Mouse (Mus musculus) embryonic stem cell, embryonic (primary cell): ENCODE results near the gene Ccl3.

Experiments used
- CTCF ChIA-PET, 4 experiments: fragments of 300-600 bp in 2 of 4; fragments of 350-600 bp in 2 of 4; sonication (Branson Sonifier 250); formaldehyde crosslinking; loops; one replicate each; lab custom pipeline; 2022; ENCODE audit warnings: inconsistent platforms in 2 of 4; lab: Charles Lee
- POLR2A ChIA-PET, 4 experiments: fragments of 300-600 bp in 2 of 4; fragments of 350-600 bp in 2 of 4; sonication (Branson Sonifier 250); formaldehyde crosslinking; loops; one replicate each; lab custom pipeline; 2022; ENCODE audit warnings: antibody characterized with exemption in 4 of 4, inconsistent platforms in 1 of 4; lab: Charles Lee

The Ccl3 gene

DNA sequence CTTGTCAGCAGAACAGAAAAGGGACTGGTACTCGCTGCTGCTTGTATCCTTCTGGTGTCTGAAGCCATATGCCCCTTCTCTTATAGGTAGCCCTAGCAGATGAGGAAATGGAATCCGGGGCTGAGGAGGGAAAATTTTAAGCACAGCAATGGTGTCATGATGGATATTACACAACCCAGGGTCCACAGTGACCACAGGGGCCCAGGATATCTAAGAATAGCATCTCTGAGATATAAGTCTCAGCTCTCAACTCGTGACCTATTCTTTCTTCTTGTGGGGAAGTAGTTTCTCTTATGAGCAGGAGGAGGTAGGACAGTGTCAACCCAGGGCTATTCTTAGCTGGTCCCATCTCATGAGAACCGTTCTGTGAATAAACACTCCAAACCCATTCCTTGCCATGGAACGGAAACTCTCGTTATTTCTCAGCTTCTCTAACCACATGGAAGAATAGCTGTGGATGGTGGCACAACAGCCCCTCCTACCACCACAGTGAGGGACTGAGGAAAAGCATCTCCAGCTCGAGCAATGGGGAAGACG, at the start of gene Ccl3:
Gene Ccl3, minus strand, starts transcription at position 51 of the 537 bp plus-strand sequence.
- CTCF ChIA-PET: no interaction called here
- POLR2A ChIA-PET: no interaction called here

DNA sequence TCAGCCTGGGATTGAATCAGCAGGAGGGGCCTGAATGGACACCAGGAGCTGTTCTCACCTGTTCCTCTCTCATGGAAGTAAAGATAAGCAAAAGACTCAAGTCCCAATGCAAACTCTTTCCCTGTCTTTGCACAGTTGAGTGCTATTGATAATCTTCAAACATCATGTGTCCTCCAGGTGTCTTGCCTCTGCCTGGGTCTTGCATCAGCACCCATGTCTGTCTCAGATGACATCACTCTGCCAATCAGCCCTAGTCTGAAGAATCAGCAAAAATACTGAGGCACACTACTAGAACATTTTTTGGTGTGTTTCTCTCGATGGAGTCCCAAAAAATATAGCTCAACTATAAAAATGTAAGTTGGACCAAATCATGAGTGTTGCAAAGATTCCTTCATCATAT, 42.9 kb upstream of the Ccl3 start:
- POLR2A ChIA-PET: interaction anchor here in 1 of 4 experiments (0.6 kb wide), 1 partner anchor 73 kb away, joined by 3 read pairs; no protein-coding TSS in a partner anchor
- CTCF ChIA-PET: no interaction called here

DNA sequence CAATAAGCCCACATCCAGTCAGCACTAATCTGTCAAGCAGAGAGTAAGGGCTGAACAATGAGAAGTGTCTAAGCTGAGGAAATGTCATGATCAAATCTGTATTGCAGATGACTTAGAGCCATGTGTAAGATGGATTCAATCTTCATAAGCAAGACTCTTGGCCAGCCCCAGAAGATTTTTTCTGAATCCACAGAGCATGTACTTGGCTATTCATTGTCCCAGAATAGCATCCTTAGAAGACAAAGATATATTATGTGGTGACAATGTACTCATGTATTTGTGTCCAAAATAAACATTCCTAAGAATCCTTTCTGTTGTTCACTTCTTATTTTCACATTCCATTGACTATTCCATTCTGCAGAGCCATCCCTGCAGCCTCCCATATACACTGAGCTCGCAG, 40.8 kb upstream of the Ccl3 start:
- ChIA-PET CTCF (no interaction called here), POLR2A (interaction anchor here in 2 of 4 experiments (0.6 kb wide), 2 partner anchors 125 to 695 kb away, joined by 3 read pairs; no protein-coding TSS in a partner anchor)

DNA sequence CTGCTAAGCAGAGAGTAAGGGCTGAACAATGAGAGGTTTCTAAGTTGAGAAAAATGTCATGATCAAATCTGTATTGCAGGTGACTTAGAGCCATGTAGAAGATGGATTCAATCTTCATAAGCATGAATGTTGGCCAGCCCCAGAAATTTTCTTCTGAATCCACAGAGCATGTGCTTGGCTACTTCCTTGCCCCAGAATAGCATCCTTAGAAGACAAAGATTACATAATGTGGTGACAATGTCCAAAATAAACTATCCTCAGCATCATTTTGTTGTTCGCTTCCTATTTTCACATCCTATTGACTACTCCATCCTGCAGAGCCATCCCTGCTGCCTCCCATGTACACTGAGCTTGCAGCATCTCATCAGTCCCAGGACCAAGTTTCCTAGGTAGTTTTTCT, 26.5 kb upstream of the Ccl3 start:
- ChIA-PET POLR2A (interaction anchor here in 1 of 4 experiments (0.7 kb wide), 1 partner anchor 109 kb away, joined by 3 read pairs; no protein-coding TSS in a partner anchor), CTCF (no interaction called here)

DNA sequence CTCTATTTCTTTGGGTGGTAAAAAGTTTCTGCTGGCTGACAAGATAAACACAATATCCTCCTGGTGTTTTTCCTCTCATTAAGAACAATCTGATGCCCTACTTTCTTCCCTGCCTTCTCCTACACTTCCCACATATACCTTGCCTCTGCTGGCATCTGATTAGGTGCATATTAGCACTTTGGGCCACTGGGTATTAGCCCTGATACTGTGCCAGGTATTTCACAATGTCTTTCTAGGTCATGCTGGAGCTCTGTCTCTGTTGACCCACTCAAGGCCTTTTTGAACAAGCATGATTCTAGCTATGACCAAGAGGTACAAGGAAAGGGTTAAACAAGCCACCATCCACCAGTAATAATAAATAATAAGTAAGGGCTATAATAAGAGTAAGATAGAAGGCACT, 22.6 kb upstream of the Ccl3 start:
- ChIA-PET POLR2A (no interaction called here), CTCF (no interaction called here)

DNA sequence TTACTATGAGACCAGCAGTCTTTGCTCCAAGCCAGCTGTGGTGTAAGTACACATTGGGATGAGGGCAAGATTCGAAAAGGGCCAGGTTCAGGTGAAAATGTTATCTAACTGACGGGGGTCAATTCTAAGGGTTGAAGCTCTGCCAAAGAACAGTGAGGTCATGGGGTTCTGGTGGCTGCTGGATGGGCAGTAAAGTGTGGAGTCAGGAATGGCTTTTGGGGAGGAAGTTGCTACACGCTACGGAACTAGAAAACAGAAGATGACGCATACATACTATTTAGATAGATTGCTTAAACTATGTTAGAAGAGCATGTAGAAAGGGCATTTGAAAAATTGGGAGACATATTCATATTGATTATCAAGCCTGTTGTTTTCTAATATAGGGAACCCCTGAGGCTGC, 14.4 kb upstream of the Ccl3 start:
- ChIA-PET POLR2A (no interaction called here), CTCF (no interaction called here)

DNA sequence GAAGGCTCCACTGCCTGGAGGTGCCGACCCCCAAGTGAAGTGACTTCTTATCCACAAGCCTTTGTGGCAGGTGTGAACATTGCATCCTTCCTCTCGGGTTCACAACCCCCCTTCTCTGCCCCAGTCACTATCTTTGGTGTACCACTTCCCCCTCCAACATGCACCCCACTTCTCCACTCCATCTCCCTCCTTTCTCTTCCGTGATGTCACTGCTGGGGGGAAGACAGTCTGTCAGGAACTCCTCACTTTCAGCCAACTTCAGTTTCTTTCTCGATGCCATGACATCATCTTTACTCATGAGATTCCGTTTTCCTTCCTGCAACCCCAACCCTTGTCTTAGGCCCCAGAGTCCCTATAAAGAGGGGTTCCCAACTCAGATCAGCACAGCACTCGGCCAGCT, 13.0 kb upstream of the Ccl3 start, which contains the start of gene Ccl4:
Gene Ccl4, plus strand, starts transcription at position 381 of the 400 bp plus-strand sequence.
- POLR2A ChIA-PET: no interaction called here

DNA sequence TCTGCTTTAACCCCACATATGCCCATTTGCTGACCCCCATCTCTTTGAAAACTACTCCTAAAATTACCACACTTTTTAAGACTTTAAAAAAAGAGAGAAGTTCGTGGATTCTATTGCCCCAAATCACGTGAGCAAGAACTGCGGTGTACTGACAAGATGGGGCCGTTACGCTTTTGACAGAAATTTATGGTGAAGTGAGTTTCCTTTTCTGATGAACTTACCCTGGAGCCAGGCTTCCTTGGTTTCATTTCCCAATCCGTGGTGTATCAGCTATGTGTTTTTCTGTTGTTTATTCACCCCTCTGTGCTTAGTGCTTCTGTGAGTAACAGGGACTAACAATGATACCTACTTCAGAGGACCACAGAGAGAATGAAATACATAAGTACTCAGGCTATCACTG, 9.6 kb upstream of the Ccl3 start:
- ChIA-PET POLR2A (no interaction called here), CTCF (no interaction called here)

More for the DNA sequence above, 13.0 kb upstream of the Ccl3 start, which contains the start of gene Ccl4:
- CTCF ChIA-PET: interaction anchor here in 1 of 4 experiments (1.1 kb wide), 1 partner anchor 106 kb away, joined by 3 read pairs; no protein-coding TSS in a partner anchor

DNA sequence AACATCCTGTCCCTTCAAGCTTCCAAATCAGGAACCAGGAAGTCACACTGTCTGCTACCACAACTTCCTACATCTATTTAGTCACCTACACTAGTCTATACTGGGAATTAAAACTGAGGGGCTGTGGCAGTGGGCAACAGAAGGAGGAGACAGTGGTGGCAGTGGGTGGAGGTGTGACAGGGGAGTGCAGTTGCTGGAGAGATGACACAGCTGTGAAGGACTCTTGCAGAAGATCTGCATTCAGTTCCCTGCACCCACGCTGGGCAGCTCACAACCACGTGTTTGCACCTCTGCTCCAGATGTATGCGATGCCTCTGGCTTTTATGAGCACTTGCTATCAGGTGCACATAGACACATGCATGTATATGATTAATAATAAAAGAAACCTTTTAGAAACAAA, 8.4 kb upstream of the Ccl3 start:
- ChIA-PET CTCF (no interaction called here), POLR2A (interaction anchor here in 1 of 4 experiments (1.1 kb wide), 1 partner anchor 386 kb away, joined by 3 read pairs; no protein-coding TSS in a partner anchor)

DNA sequence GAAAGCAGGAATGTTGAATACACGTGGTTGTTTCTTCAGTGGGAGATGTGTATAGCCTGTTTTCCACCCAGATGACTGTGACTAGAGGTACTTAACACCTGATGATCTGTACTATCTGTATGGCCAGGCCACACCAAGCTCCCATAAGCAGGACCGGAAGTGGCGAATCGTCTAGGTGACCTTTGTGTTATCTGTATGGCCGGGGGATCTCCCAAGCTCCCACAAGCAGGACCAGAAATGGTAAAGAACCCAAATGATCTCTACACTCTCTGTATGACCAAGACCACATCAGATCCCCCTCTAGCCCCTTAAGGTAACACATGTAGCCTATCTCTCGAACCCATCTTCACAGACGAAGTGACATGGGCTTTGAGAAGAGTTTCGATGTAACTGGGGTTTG, 5.5 kb upstream of the Ccl3 start:
- POLR2A ChIA-PET: no interaction called here
- CTCF ChIA-PET: no interaction called here

DNA sequence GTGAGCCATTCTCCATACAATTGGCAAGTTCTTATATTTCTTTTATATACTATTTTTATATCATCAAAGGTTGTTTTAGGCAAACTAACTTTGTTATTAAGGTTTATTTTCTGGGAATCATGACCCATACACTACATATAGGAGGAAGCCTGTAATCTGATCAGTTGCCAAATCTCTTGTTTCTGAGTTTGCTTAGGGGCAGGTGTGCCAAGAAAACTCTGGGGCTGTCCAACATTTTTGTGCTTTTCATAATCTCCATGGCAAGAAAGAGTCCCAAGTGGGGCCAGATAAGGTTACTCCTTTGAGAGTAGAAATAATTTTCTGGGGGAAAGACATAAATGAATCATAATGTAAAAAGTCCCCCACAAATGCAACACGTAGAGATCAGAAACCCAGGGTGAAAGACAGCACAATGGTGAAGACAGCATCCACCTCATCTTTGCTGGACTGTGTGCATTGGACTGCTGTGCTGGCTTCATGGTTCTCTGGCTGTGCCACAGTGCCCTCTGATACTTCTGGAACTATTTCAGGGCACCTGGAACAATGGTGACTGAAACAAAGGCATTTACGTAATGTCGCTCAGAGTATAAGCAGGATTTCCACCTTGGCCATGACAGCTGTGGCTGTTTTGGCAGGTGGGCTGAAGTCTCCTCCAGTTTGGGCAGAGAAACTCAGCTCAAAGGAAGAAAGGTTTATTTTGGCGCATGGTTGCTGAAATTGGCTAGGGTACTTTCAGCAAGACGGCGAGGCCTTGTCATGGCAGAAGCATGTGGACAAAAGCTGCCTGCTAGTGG, 2.6 kb downstream of the Ccl3 start:
- CTCF ChIA-PET: no interaction called here
- POLR2A ChIA-PET: no interaction called here

DNA sequence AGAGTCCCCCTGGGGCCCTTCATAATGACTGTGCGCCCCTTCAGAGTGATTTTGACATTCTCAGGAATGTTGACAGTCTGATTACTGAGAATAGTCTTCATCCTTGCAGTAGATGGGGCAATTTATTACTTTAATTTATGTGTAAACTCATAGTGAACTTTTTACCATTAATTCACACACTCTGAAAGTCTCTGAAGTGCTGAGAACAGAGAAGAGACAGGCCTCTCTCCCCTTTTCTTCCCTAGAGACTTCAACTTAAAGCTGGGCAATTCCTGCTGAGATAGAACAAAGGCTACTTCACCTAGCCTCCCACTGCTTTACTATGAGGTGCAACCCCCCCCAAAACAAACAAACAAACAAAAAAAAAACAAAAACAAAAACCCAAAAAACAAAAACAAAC, 3.6 kb downstream of the Ccl3 start, which contains the start of gene Rpl9-ps1:
Gene Rpl9-ps1, minus strand, starts transcription at position 101 of the 400 bp plus-strand sequence.
- ChIA-PET POLR2A (no interaction called here), CTCF (no interaction called here)

DNA sequence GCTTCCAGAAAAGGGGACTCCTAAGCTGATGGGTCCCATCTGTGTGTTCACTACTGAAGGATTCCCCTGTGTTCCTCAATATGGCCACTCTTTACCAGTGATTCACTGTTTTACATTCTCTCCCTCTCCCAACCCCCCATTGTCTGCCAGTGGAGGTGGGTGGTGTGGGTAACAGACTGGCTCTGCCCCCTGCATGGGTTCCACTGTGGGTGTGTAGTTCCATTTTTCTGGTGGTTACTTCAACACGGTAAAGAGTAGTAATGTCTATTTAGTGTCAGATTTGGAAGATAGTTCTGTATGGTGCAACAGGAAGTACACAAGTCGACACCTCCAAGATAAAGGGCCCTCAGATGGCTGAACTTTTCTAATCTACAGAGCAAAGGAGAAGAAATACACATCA, 7.9 kb downstream of the Ccl3 start:
- ChIA-PET POLR2A (no interaction called here), CTCF (no interaction called here)

DNA sequence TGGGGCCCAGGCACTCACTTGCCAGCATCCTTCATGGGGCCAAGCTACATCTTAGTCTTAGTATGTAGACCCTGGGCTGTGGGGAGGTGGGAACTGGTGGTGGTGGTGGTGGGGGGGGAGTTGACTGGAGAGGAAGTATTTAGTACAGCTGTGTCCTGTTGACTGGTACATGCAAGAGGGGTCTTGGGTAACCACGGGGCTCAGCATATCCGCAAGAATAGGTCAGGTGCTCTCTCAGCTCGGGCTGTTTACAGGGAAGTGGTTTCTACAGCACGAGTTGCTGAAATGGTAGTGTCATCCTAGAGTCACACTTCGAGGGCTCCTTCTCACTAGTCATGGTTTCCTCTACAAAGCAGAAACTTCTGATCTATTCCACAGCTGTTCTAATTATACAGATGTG, 9.0 kb downstream of the Ccl3 start:
- CTCF ChIA-PET: interaction anchor here (0.5 to 1.1 kb wide), 6 partner anchors 9 to 1899 kb away, joined by 3 to 7 read pairs (median 3); no protein-coding TSS in a partner anchor
- POLR2A ChIA-PET: interaction anchor here in 2 of 4 experiments (0.6 to 0.7 kb wide), 3 partner anchors 44 to 1907 kb away, joined by 3 to 5 read pairs (median 4); no protein-coding TSS in a partner anchor

DNA sequence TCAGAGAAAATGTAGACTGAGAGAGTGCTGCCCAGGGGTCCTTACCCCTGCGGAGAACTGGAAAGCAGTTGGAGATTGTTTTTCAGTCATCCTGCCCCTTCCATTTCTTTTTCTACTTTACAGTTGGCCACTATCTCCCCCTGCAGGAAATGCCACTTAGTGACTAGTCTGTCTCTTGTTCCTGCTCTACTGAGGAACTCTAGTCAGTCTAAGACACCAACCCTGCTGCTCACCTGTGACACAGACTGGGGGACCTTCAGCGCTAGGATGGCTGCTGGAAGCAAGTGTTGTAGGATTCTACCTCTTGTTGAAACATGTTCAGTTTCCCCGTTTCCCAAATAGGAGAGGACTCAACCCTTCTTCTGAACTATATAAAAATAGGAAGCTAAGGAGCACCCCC, 9.6 kb downstream of the Ccl3 start:
- CTCF ChIA-PET: interaction anchor here (0.5 to 1.1 kb wide), 7 partner anchors 8 to 1898 kb away, joined by 3 to 7 read pairs (median 4); no protein-coding TSS in a partner anchor
- POLR2A ChIA-PET: interaction anchor here in 2 of 4 experiments (0.6 to 0.7 kb wide), 3 partner anchors 44 to 1907 kb away, joined by 3 to 5 read pairs (median 4); no protein-coding TSS in a partner anchor

DNA sequence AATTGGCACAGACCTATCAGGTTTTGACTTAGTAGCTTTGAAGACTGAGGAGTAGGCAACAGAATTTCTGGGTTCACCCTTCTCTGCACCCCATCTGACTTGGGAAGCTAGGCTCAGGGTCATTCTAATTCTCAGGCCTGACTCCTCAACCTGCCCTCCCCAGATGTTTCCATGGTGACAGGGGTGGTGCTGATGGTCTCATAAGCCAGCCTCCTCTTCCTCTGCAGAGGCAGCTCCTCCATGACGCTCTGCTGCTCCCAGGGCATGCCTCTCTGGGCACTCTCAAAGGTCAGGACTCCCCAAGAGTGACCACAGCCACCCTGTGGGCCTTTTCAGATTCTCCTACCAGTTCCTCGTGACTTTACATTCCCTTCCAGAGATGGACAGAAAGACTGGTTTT, 10.2 kb downstream of the Ccl3 start:
- ChIA-PET POLR2A (no interaction called here), CTCF (no interaction called here)

DNA sequence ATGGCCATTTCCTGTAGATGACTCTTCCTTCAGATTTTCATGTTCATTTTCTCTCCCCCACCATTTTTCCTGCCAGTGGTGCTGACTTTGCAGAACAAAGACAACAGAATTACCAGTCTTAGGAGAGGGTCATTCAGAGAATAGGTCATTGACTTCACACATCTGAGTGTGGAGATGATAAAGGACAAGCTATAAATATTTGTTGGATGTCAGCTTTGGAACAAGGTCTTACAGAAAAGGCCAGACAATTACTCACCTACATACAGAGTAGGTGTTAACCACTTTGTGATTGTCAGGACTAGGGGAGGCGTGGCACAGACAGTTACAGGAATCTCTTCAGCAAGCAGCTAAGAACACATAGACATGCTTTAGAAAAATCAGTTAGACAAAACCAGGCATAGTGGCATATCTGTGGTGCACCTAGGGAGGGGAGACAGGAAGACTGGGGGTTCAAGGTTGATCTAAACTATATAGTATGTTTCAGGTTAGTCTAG, 12.4 kb downstream of the Ccl3 start:
- POLR2A ChIA-PET: interaction anchor here in 1 of 4 experiments (0.6 kb wide), 1 partner anchor 47 kb away, joined by 4 read pairs; no protein-coding TSS in a partner anchor
- CTCF ChIA-PET: no interaction called here

DNA sequence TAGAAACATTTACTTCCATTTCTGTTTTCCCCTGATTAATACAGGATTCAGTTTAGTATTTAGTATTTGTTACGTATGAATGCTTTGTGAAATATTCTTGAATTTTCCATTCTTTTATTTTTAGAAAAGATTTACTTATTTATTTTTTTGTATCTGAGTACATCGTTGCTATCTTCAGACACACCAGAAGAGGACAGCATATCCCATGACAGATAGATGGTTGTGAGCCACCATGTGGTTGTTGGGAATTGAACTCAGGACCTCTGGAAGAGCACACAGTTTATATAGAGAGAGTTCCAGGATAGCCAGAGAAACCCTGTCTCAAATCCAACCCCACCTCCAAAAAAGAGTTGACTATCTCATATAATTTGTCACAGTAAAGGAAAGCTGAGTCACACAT, 14.3 kb downstream of the Ccl3 start:
- ChIA-PET CTCF (no interaction called here), POLR2A (no interaction called here)

DNA sequence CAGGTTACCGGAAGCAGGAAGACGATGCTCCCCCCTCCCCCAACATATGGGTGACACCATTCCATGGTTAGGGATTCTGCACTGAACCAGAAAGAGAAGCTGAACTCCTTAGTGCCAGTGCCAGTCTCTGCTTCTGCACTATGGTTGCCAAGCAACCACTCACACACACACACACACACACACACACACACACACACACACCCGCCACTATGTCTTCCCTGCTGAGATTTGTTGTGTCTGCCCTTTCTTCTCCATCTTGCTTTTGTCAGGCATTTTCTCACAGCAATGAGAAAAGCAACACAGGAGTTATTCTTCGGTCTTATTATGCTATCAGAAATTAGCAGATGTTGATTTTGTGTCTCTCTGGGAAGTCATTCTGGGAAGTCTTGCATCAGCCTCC, 14.7 kb downstream of the Ccl3 start:
- CTCF ChIA-PET: no interaction called here

DNA sequence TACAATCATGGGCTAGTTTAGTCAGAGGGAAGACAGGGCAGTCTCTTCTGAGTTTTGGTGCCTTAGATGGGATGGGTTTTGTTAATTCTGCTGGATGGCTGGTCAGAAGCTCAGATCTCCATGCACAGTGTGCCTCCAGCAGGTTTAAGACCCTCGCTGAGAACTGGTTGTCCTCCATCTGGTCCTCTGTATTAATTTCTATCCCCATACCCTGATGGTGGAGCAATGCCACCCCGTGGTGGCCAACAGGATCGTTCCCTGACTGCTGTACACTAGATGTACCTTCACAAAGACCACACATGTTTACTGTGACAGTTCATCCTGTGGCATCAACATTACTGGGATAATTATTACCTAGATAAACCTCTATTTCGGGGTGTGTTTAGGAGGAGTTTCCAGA, 16.4 kb downstream of the Ccl3 start:
- POLR2A ChIA-PET: no interaction called here
- CTCF ChIA-PET: no interaction called here

More for the DNA sequence above, 14.7 kb downstream of the Ccl3 start:
- POLR2A ChIA-PET: no interaction called here
